Mouse (Mus musculus) neural tube, postnatal 0 days (tissue): ENCODE measurements around the gene Larp1b. TPM values are rescaled to one million over a fixed set of nuclear protein-coding genes. Genes with fewer than 3 reads are reported as not detected.

Source experiments
- polyA plus RNA-seq: library from polyadenylated mRNA; unstranded; fragments of >200 nt; fragmentation: Nextera tagmentation; extraction: Ambion mirVana; gene quantifications from 2 replicates; pipeline ENCODE4 v1.2.1, GENCODE M21; 2015

Gene Larp1b
- polyA plus RNA-seq: 6.4 and 6.5 TPM in 2 replicates

GRCm38 (mm10) chr3:40949170-40949902 is at the start of gene Larp1b:
Gene Larp1b (plus strand): TSS chr3:40949828.

GRCm38 (mm10) chr3:40902443-40902842 is 47.2 kb upstream of the Larp1b start, which contains the start of gene 1700034I23Rik:
Gene 1700034I23Rik (minus strand): TSS chr3:40902543.

DNA sequence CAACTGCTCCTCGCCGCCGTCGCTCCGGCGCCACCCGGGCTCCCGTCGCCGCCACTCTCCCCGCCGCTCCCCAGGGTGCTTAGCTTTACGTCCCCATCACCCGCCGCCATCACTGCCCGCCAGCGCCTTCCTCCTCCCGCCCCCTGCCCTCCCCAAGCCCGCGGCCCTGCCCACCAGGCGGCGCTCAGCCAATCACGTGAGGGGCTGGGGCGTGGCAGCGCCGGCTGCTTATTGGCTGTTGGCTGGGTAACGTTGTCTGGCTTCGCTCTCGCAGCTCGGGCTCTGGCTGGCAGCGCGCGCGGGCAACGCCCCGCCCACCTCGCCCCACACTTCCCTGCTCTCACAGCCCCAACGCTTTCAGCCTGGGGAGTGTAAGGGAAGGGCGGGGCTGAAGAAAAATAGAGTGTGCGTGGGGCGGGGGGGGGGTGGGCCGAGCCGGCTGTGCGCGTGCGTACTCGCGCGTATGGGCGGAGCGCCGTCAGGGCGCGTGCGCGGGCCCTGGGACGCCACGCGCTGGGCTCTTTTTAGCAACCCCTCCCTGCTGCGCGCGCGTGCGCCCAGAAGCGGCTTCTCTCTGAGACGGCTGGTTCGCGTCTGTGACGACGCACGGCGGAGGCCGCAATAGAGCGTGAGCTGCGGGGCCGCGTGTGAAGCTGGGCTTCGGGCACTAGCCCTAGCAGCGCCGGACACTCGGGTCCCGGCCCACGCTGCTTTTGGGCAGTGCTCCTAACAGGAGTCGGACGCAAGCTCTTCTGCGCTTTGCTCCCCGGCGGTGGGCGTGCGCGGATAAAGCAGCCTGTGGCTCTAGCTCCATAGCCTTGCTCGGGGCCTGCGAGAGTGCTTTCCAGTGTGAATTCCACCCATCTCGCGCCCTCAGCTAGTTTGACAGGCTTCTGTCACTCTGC is 133.5 kb downstream of the Larp1b start, which contains the start of gene Pgrmc2:
Pgrmc2 (minus strand) TSS at position 162 of the 905 bp plus-strand sequence.

Other genes starting within 250 kb of the Larp1b start
- gene Slc25a31, start 241.0 kb upstream of the Larp1b start, polyA plus RNA-seq: 0.18 and 0.39 TPM in 2 replicates
- gene Hspa4l, start 205.3 kb upstream of the Larp1b start, polyA plus RNA-seq: 53.9 and 61.7 TPM in 2 replicates
- 11.9 and 12.4 TPM in 2 replicates for gene Plk4, start 149.8 kb upstream of the Larp1b start, polyA plus RNA-seq
- 7.9 and 8.1 TPM in 2 replicates for gene Mfsd8, start 102.9 kb upstream of the Larp1b start, polyA plus RNA-seq
- 9.8 and 16.0 TPM in 2 replicates for gene Abhd18, start 102.9 kb upstream of the Larp1b start, polyA plus RNA-seq
- gene 1700034I23Rik, start 47.3 kb upstream of the Larp1b start, polyA plus RNA-seq: 0.19 and 0.28 TPM in 2 replicates
- 31.5 and 34.3 TPM in 2 replicates for gene Pgrmc2, start 133.2 kb downstream of the Larp1b start, polyA plus RNA-seq